Mouse (Mus musculus) gonadal fat pad, adult 2 months (tissue): Measurements from ENCODE around the gene Tldc1. TPM values are rescaled to one million over a fixed set of nuclear protein-coding genes. Genes with fewer than 3 reads are reported as not detected.

Experiments
- DNase-seq: peaks from one replicate; pipeline ENCODE4 v3.0.0-alpha.2; 2012; ENCODE audit warnings: low read depth
- polyA plus RNA-seq: library from polyadenylated mRNA; depleted of rRNA; stranded (reverse); fragments of >200 nt; gene quantifications from 2 replicates; pipeline ENCODE4 v1.2.3, GENCODE M21; 2012

The Tldc1 gene
- polyA plus RNA-seq, 1 experiment, result 9.9 TPM

- DNase-seq, result no peak
Observed at GRCm38 (mm10) chr8:119765761-119766444, 12.3 kb downstream of the Tldc1 start.

- no peak for DNase-seq
Observed at GRCm38 (mm10) chr8:119765311-119765710, 12.9 kb downstream of the Tldc1 start.

GRCm38 (mm10) chr8:119762226-119763220 is 15.7 kb downstream of the Tldc1 start:
- DNase-seq, result no peak

- DNase-seq, result no peak
Observed at GRCm38 (mm10) chr8:119761692-119762091, 16.5 kb downstream of the Tldc1 start.

- DNase-seq, result no peak
Observed at GRCm38 (mm10) chr8:119756538-119756937, 21.7 kb downstream of the Tldc1 start.

- DNase-seq, result no peak
Observed at GRCm38 (mm10) chr8:119756147-119756461, 22.1 kb downstream of the Tldc1 start.

- DNase-seq, result no peak
Observed at GRCm38 (mm10) chr8:119755238-119756146, 22.7 kb downstream of the Tldc1 start.

GRCm38 (mm10) chr8:119744604-119745003 is 33.6 kb downstream of the Tldc1 start:
- DNase-seq, result no peak

GRCm38 (mm10) chr8:119743291-119744026 is 34.8 kb downstream of the Tldc1 start:
- no peak for DNase-seq

- no peak for DNase-seq
Observed at GRCm38 (mm10) chr8:119742409-119742808, 35.8 kb downstream of the Tldc1 start.

GRCm38 (mm10) chr8:119740634-119741033 is 37.6 kb downstream of the Tldc1 start:
- DNase-seq, result no peak

GRCm38 (mm10) chr8:119738129-119738907 is 39.9 kb downstream of the Tldc1 start:
- DNase-seq, result no peak

GRCm38 (mm10) chr8:119737093-119737900 is 40.9 kb downstream of the Tldc1 start:
- DNase-seq, result no peak

GRCm38 (mm10) chr8:119736348-119736917 is 41.8 kb downstream of the Tldc1 start:
- DNase-seq, result no peak

- no peak for DNase-seq
Observed at GRCm38 (mm10) chr8:119732072-119732471, 46.1 kb downstream of the Tldc1 start.

- no peak for DNase-seq
Observed at GRCm38 (mm10) chr8:119728351-119728895, 49.8 kb downstream of the Tldc1 start.

- DNase-seq, result no peak
Observed at GRCm38 (mm10) chr8:119727093-119727492, 51.1 kb downstream of the Tldc1 start.

GRCm38 (mm10) chr8:119724596-119724995 is 53.6 kb downstream of the Tldc1 start:
- no peak for DNase-seq

- DNase-seq, result no peak
Observed at GRCm38 (mm10) chr8:119723676-119724075, 54.5 kb downstream of the Tldc1 start.
